Mouse (Mus musculus) spleen, adult 2 months (tissue): ENCODE data around the gene Rasgrf2. TPM values are rescaled to one million over a fixed set of nuclear protein-coding genes. Genes with fewer than 3 reads are reported as not detected.

ENCODE experiments used
- DNase-seq, 2 experiments: peaks; one replicate each; pipeline versions ENCODE4 v3.0.0 to v3.0.0-alpha.2; 2012 to 2021; ENCODE audit warnings: low spot score in 2 of 2, low read depth in 1 of 2
- H3K27ac ChIP-seq: fragments of 200-500 bp; 2 replicates; pipeline ENCODE4 v1.5.1; 2012; ENCODE audit warnings: low read length, inconsistent platforms; ENCODE audit not compliant: insufficient read depth
- H3K27me3 ChIP-seq: fragments of 200-500 bp; 2 replicates; pipeline ENCODE4 v1.6.1; 2012; ENCODE audit warnings: mild to moderate bottlenecking, moderate library complexity, low read length, inconsistent platforms; ENCODE audit not compliant: control insufficient read depth, insufficient read depth
- H3K36me3 ChIP-seq: fragments of 200-500 bp; 2 replicates; pipeline ENCODE4 v1.6.1; 2012; ENCODE audit warnings: mild to moderate bottlenecking, low read length, inconsistent platforms; ENCODE audit not compliant: control insufficient read depth, insufficient read depth
- H3K4me1 ChIP-seq: fragments of 200-500 bp; 2 replicates; pipeline ENCODE4 v1.6.1; 2011; ENCODE audit warnings: inconsistent platforms; ENCODE audit not compliant: control insufficient read depth, insufficient read depth, insufficient read length
- H3K4me3 ChIP-seq: fragments of 200-500 bp; 2 replicates; pipeline ENCODE4 v1.5.1; 2011; ENCODE audit warnings: mild to moderate bottlenecking, inconsistent platforms; ENCODE audit not compliant: insufficient read depth, insufficient read length; ENCODE audit errors: extremely low read depth
- CTCF ChIP-seq: fragments of 200-500 bp; IDR thresholded peaks from 2 replicates; pipeline ENCODE4 v1.5.1; 2011; ENCODE audit warnings: mild to moderate bottlenecking, inconsistent platforms; ENCODE audit not compliant: insufficient read depth, insufficient read length, insufficient replicate concordance; ENCODE audit errors: extremely low read depth
- POLR2A ChIP-seq: fragments of 200-500 bp; IDR thresholded peaks from 2 replicates; pipeline ENCODE4 v1.6.1; 2011; ENCODE audit warnings: low read depth, low read length, inconsistent platforms
- WGBS: fragments of 180-500 bp; shearing (Covaris S2); methylation state at CpG from one replicate; pipeline ENCODE4 v1.1.7; 2018; 5-methylcytosine and 5-hydroxymethylcytosine counted together
- polyA plus RNA-seq: library from polyadenylated mRNA; depleted of rRNA; stranded (reverse); fragments of >200 nt; gene quantifications from 2 replicates; pipeline ENCODE4 v1.2.3, GENCODE M21; 2012

Rasgrf2 gene
- polyA plus RNA-seq, 1 experiment = 3.2 TPM

DNA sequence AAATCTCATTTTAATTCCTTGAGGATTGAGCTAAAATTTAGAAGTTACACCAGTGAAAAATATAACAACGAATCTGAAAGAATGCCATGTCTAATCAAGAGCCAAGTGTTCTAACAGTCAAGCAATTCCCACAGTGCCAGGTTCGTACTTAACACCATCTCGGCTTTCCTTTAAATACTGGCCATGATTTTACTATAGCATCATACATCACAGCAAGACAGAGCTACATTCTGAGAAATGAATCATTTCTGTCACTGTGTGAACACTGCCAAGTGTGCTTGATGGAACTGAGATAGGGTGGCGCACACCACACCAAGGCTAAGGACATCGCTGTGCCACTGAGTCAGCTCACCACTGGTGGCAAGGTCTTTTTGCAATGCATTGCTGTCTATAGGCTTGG is 5.6 kb downstream of the Rasgrf2 start:
- 88% methylated on average over 5 of the region's 5 CpGs for WGBS
- Histone ChIP-seq H3K27me3 (no peaks in the 10 kb centered on the region; the same call in 1 of the 2 replicates), H3K4me1 (no peaks in the 10 kb centered on the region)

GRCm38 (mm10) chr13:92119623-92120022 is 11.8 kb downstream of the Rasgrf2 start:
- WGBS = 66% methylated on average over 5 of the region's 5 CpGs

More for the DNA sequence above, 5.6 kb downstream of the Rasgrf2 start:
- no peak overlapping the region for H3K27ac ChIP-seq
- H3K4me3 ChIP-seq = no peak overlapping the region
- no peak for DNase-seq
- TF ChIP-seq CTCF = no peak
- no peak for TF ChIP-seq POLR2A
- no peaks in the 10 kb centered on the region for H3K36me3 ChIP-seq

GRCm38 (mm10) chr13:92114076-92114475 is 17.4 kb downstream of the Rasgrf2 start:
- 73% methylated on average over 3 of the region's 3 CpGs for WGBS
- TF ChIP-seq CTCF (no peak), POLR2A (no peak)
- no peaks in the 10 kb centered on the region for H3K36me3 ChIP-seq

More at GRCm38 (mm10) chr13:92119623-92120022, 11.8 kb downstream of the Rasgrf2 start:
- Histone ChIP-seq H3K4me3 (no peak overlapping the region), H3K27ac (no peak overlapping the region), H3K36me3 (no peaks in the 10 kb centered on the region), H3K4me1 (no peaks in the 10 kb centered on the region), H3K27me3 (no peaks in the 10 kb centered on the region)
- no peak for TF ChIP-seq POLR2A
- no peak for DNase-seq

DNA sequence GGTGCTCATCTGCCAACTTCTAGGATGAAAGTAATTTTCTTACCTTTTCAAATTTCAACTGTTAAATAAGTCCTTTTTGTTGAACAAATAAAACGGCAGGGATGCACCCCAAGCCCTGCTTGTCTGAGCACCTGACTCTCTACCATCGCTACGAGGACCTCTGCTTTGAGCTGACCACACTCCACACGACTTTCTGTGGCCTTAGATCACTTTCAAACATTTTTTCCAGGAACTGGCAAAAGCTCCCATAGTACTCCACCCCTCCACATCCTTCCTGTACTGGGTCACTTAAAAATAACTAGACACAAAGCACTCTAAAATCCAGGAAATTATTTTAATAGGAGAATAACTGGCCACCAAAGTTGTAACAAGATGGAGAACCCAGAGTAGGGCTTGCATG is 23.2 kb downstream of the Rasgrf2 start:
- H3K4me1 ChIP-seq = no peaks in the 10 kb centered on the region
- H3K27me3 ChIP-seq = no peaks in the 10 kb centered on the region
- no peak overlapping the region for H3K4me3 ChIP-seq
- TF ChIP-seq POLR2A (no peak), CTCF (no peak)
- H3K27ac ChIP-seq = no peak overlapping the region
- no peaks in the 10 kb centered on the region for H3K36me3 ChIP-seq
- no peak for DNase-seq
- 46% methylated on average over 4 of the region's 4 CpGs for WGBS

More at GRCm38 (mm10) chr13:92114076-92114475, 17.4 kb downstream of the Rasgrf2 start:
- Histone ChIP-seq H3K27me3 (no peaks in the 10 kb centered on the region), H3K4me1 (no peaks in the 10 kb centered on the region), H3K4me3 (no peak overlapping the region), H3K27ac (no peak overlapping the region)
- DNase-seq = no peak

DNA sequence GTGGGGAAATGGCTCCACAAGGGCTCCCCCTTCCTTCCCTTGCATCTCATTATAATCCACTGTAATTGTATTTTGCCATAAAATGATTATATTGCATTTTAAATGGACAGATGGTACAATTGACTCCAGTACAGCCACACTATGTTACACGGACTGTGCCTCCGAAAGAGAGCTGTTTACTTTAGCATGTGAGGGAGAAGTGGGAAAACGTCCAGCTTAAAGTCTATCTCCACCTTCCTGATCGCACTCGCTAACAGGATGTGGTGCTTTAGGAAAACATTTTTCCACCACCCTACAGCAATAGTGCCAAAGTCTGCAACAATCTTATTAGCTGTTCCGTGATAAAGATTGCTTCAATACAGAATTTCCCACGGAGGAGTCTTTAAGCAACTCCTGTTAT is 27.2 kb downstream of the Rasgrf2 start:
- no peaks in the 10 kb centered on the region for H3K4me1 ChIP-seq
- H3K36me3 ChIP-seq = no peaks in the 10 kb centered on the region
- 40% methylated on average over 7 of the region's 7 CpGs for WGBS
- H3K27me3 ChIP-seq = no peaks in the 10 kb centered on the region
- no peak overlapping the region for H3K27ac ChIP-seq
- TF ChIP-seq CTCF (no peak), POLR2A (no peak)
- H3K4me3 ChIP-seq = no peak overlapping the region
- DNase-seq = no peak

DNA sequence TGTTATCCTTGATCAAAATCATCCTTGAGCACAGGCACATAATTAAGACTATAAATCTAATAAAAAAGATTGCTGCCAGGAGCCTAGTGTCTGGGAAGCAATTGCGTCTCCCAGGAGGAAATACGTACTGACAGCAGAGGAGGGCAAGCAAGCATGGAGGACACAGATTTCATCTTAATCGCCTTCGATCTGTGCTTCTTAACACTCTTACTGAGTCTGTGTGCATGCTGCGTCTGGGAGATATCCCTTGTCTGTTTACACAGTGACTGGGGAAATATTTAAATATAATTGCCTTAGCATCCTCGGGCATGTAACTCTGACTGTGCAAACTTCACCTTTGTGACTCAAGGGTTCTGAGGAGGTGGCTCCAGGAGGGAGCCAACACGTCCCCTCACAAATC is 33.0 kb downstream of the Rasgrf2 start:
- Histone ChIP-seq H3K27ac (no peak overlapping the region), H3K27me3 (no peaks in the 10 kb centered on the region), H3K4me1 (no peaks in the 10 kb centered on the region), H3K36me3 (no peaks in the 10 kb centered on the region), H3K4me3 (no peak overlapping the region)
- TF ChIP-seq CTCF = no peak
- no peak for TF ChIP-seq POLR2A
- 79% methylated on average over 7 of the region's 7 CpGs for WGBS
- DNase-seq = no peak

GRCm38 (mm10) chr13:92095131-92096090 is 36.0 kb downstream of the Rasgrf2 start:
- no peaks in the 10 kb centered on the region for H3K27me3 ChIP-seq
- H3K4me3 ChIP-seq = no peak overlapping the region
- H3K27ac ChIP-seq = no peak overlapping the region
- 77% methylated on average over 12 of the region's 12 CpGs for WGBS
- H3K36me3 ChIP-seq = no peaks in the 10 kb centered on the region
- H3K4me1 ChIP-seq = no peaks in the 10 kb centered on the region
- no peak for TF ChIP-seq CTCF
- TF ChIP-seq POLR2A = no peak
- DNase-seq = no peak
